Mouse (Mus musculus) right cerebral cortex, adult 2 months (tissue): ENCODE measurements around the gene Upb1.

Experiments used
- DNase-seq, 2 experiments: peaks; one replicate each; pipeline ENCODE4 v3.0.0; 2021 to 2022; ENCODE audit warnings: low spot score in 2 of 2

The Upb1 gene

GRCm38 (mm10) chr10:75424498-75424901, 23.6 kb downstream of the Upb1 start:
- no peak for DNase-seq

GRCm38 (mm10) chr10:75428049-75429003, 27.4 kb downstream of the Upb1 start:
- DNase-seq = no peak

GRCm38 (mm10) chr10:75429004-75429380, 28.1 kb downstream of the Upb1 start:
- no peak for DNase-seq

- peak in 1 of 2 experiments; percentile 15 for DNase-seq
Measured at GRCm38 (mm10) chr10:75429522-75430146, 28.7 kb downstream of the Upb1 start.

- no peak for DNase-seq
Measured at GRCm38 (mm10) chr10:75430147-75430537, 29.2 kb downstream of the Upb1 start.

GRCm38 (mm10) chr10:75430633-75431032, 29.7 kb downstream of the Upb1 start:
- DNase-seq = no peak

- peak; percentile 94 to 95 for DNase-seq
Measured at GRCm38 (mm10) chr10:75436604-75437217, 35.8 kb downstream of the Upb1 start.

- no peak for DNase-seq
Measured at GRCm38 (mm10) chr10:75437284-75437683, 36.4 kb downstream of the Upb1 start.

GRCm38 (mm10) chr10:75438132-75438810, 37.4 kb downstream of the Upb1 start:
- DNase-seq = no peak

GRCm38 (mm10) chr10:75439211-75439811, 38.4 kb downstream of the Upb1 start:
- peak; percentile 44 to 46 for DNase-seq

GRCm38 (mm10) chr10:75440756-75441155, 39.8 kb downstream of the Upb1 start:
- DNase-seq = no peak

GRCm38 (mm10) chr10:75441800-75442199, 40.9 kb downstream of the Upb1 start:
- DNase-seq = no peak

- DNase-seq = no peak
Measured at GRCm38 (mm10) chr10:75443017-75443416, 42.1 kb downstream of the Upb1 start.

GRCm38 (mm10) chr10:75444111-75444826, 43.4 kb downstream of the Upb1 start:
- no peak for DNase-seq

- DNase-seq = no peak
Measured at GRCm38 (mm10) chr10:75445030-75445429, 44.1 kb downstream of the Upb1 start.

- DNase-seq = no peak
Measured at GRCm38 (mm10) chr10:75446501-75447083, 45.7 kb downstream of the Upb1 start.

- DNase-seq = no peak
Measured at GRCm38 (mm10) chr10:75447489-75447888, 46.6 kb downstream of the Upb1 start.

- no peak for DNase-seq
Measured at GRCm38 (mm10) chr10:75448806-75449420, 48.0 kb downstream of the Upb1 start.

- no peak for DNase-seq
Measured at GRCm38 (mm10) chr10:75450331-75450730, 49.4 kb downstream of the Upb1 start.
